Mouse (Mus musculus): ENCODE measurements at regions not wholly inside any gene's neighbourhood (a gene's known extent, or its start where the extent isn't known, plus 50 kb on each side); places are given as distances from the start of the nearest gene placed in this dataset.

GRCm38 (mm10) chr10:95729890-95730289, 56.6 kb upstream of the Anapc15-ps start:
- WGBS, result 5% methylated on average over 9 of the region's 9 CpGs
- Histone ChIP-seq H3K4me2 (replicated peaks; ENCODE audit: low read depth, low read length) (no peak overlapping the region; the same call in 1 of the 2 replicates), H3K4me1 (ENCODE audit: insufficient read depth, low read length) (peaks cover 13% of the 10 kb centered on the region), H3K27ac (ENCODE audit: low read length) (peak overlapping the region; percentile 54), H3K4me3 (ENCODE audit: low read length) (no peak overlapping the region), H3K9ac (replicated peaks; ENCODE audit: low read length) (no peak overlapping the region), H3K36me3 (ENCODE audit: insufficient read depth, low read length) (no peaks in the 10 kb centered on the region), H3K27me3 (ENCODE audit: insufficient read depth, low read length) (no peaks in the 10 kb centered on the region), H3K9me3 (ENCODE audit: low read length) (no peaks in the 10 kb centered on the region)
- ATAC-seq (ENCODE audit: low FRiP score, low TSS enrichment), result peak; percentile 92

GRCm38 (mm10) chr10:95725910-95726309, 52.7 kb upstream of the Anapc15-ps start:
- H3K4me3 ChIP-seq (ENCODE audit: low read length), result no peak overlapping the region
- no peak overlapping the region for H3K4me2 ChIP-seq (replicated peaks; ENCODE audit: low read depth, low read length)
- ATAC-seq (ENCODE audit: low FRiP score, low TSS enrichment), result peak; percentile 76
- H3K27ac ChIP-seq (ENCODE audit: low read length), result peak overlapping the region; percentile 88
- no peaks in the 10 kb centered on the region for H3K27me3 ChIP-seq (ENCODE audit: insufficient read depth, low read length)
- no peaks in the 10 kb centered on the region for H3K36me3 ChIP-seq (ENCODE audit: insufficient read depth, low read length)
- peaks cover 13% of the 10 kb centered on the region for H3K4me1 ChIP-seq (ENCODE audit: insufficient read depth, low read length)
- no peak overlapping the region; the same call in 1 of the 2 replicates for H3K9ac ChIP-seq (replicated peaks; ENCODE audit: low read length)
- no peaks in the 10 kb centered on the region for H3K9me3 ChIP-seq (ENCODE audit: low read length)
- 30% methylated on average over 5 of the region's 5 CpGs for WGBS

- WGBS, result 70% methylated on average over 5 of the region's 5 CpGs
- no peak overlapping the region for H3K4me2 ChIP-seq (replicated peaks; ENCODE audit: low read depth, low read length)
- H3K9ac ChIP-seq (replicated peaks; ENCODE audit: low read length), result no peak overlapping the region
- H3K27ac ChIP-seq (ENCODE audit: low read length), result peak overlapping the region; percentile 88
- H3K9me3 ChIP-seq (ENCODE audit: low read length), result no peaks in the 10 kb centered on the region
- no peaks in the 10 kb centered on the region for H3K27me3 ChIP-seq (ENCODE audit: insufficient read depth, low read length)
- no peaks in the 10 kb centered on the region for H3K36me3 ChIP-seq (ENCODE audit: insufficient read depth, low read length)
- peaks cover 13% of the 10 kb centered on the region for H3K4me1 ChIP-seq (ENCODE audit: insufficient read depth, low read length)
- ATAC-seq (ENCODE audit: low FRiP score, low TSS enrichment), result no peak
- H3K4me3 ChIP-seq (ENCODE audit: low read length), result no peak overlapping the region
Observed at GRCm38 (mm10) chr10:95725349-95725748, 52.1 kb upstream of the Anapc15-ps start.
